Mouse (Mus musculus) cerebellum, adult 2 months (tissue): ENCODE measurements around the gene Ovch2.

ENCODE experiments used
- CTCF ChIP-seq: fragments of 200-500 bp; IDR thresholded peaks from 2 replicates; pipeline ENCODE4 v1.5.1; 2011; ENCODE audit warnings: low read depth, mild to moderate bottlenecking, control low read depth, low read length, moderate library complexity, borderline replicate concordance; ENCODE audit not compliant: insufficient read depth
- POLR2A ChIP-seq: fragments of 200-500 bp; IDR thresholded peaks from 2 replicates; pipeline ENCODE4 v1.6.1; 2011; ENCODE audit warnings: low read length, control low read depth, borderline replicate concordance; ENCODE audit not compliant: insufficient read depth

- TF ChIP-seq POLR2A (no peak), CTCF (no peak)
These were observed 67.8 kb downstream of the Ovch2 start for GRCm38 (mm10) chr7:107733162-107733561.
